Mouse (Mus musculus) urinary bladder, adult 18-20 months (tissue): ENCODE data around the gene Ccdc85b.

Experiments
- DNase-seq, 2 experiments: peaks; one replicate each; pipeline ENCODE4 v3.0.0; 2022; ENCODE audit warnings: low spot score in 2 of 2, mixed read lengths in 2 of 2

Ccdc85b gene

DNA sequence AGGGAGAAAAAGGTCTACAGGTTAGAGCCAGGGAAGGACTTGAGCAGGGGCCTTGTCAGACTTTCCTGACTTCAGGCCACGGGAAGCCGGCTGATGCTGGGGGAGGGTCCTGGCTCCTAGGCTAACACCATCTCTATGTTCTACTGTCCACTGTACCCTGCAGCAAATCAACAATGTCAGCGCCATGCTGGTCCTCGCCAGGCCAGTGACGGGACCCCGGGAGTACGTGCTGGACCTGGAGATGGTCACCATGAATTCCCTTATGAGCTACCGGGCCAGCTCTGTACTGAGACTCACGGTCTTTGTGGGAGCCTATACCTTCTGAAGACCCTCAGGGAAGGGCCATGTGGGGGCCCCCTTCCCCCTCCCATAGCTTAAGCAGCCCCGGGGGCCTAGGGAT, 23.7 kb upstream of the Ccdc85b start:
- DNase-seq, result no peak

DNA sequence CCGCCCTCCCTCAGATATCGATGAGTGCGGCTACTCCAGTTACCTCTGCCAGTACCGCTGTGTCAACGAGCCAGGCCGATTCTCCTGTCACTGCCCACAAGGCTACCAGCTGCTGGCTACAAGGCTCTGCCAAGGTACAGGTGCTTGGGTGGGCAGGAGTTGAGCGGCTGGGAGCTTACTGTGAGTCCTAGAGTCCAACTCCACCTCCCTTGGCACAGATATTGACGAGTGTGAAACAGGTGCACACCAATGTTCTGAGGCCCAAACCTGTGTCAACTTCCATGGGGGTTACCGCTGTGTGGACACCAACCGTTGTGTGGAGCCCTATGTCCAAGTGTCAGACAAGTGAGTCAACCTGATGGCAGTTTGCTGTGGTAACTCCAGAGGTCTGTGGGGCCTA, 22.3 kb upstream of the Ccdc85b start:
- DNase-seq, result no peak

GRCm38 (mm10) chr19:5477668-5478300, 20.1 kb upstream of the Ccdc85b start:
- DNase-seq, result peak in 1 of 2 experiments; percentile 36

DNA sequence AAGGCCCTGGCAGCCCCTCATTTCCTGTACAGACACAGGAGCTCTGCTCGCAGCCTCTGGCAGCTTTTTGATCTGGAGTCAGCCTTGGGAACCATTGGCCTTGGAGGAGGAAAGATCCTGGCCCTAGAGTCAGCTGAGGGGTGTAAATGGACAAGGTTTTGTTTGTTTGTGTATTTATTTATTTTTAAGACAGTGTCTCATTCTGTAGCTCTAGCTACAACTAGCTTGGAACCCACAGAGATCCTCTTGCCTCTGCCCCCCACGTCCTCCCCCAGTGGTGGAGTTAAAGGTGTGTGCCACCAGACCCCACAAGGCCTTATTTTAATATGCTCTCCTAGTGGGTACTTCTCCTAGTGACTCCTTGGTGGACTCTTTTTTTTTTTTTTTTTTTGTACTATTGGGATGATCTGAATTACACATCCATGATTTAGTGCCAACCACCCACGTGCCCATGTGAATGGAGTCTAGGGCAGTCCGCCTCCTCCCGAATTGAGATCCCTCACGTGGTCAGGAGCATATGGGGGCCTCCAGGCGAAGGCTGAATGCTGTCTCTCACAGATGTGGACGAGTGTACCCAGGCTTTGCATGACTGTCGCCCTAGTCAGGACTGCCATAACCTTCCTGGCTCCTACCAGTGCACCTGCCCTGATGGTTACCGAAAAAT, 19.4 kb upstream of the Ccdc85b start:
- DNase-seq, result no peak

DNA sequence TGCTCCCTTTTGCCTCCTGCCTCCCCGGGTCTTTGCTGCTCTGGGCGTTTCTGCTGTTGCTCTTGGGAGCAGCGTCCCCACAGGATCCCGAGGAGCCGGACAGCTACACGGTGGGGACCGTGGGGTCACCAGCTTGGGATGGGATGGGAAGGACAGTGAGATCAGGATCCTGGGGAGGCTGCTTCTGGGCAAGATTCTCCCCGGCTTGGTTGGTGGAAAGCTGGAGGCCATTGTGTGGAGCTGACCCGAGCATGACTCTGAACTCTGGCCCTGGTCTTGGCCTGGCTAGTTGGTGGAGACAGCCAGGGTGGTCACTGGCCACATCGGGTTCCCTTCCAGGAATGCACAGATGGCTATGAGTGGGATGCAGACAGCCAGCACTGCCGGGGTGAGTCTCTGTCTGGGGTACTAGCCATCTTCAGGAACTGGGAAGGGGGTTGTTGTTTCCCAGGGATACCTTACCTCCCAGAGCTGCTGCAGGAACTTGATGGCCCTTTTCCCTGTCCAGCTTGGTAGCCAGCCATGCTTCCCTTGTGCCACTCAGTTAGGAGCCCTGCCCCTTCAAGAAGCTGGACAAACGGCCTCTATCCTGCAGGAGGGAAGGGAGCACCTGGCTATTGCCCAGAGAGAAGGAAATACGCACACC, 17.5 kb upstream of the Ccdc85b start:
- no peak for DNase-seq

DNA sequence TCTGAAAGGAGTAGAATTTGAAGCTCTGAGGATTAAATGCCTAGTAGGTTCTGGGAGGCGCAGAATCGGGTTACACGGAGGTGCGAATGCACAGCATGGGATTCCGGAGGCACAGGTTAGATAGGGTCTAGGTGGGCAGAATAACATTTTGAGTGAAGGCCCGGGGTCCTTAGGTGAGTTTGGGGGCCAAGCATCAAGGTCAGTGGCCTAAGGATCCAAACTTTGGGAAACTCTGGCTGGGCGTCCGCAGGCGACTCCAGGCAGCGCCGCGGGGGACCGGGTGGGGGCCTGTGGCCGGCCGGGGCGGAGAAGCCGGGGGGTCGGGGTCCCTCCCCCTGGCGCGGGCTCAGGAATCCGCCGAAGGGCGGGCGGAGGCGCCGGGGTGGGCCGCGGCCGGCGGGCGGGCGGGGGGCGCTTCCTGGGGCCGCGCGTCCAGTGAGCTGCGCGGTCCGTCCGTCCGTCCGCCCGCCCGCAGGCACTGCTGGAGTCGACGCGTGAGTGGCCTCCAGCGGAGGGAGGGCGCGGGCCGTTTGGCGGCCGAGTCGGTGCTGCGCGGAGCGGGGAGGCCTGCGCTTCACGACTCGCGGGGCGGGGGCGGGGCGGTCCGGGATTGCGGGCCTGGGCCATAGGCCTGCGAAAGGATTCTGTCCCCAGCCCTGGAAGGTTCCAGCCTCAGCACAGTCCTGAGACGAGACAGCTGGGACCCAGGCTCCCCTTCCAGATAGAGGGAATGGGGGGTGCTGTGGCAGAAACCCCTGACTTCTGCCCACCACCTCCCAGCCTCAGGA, 16.8 kb upstream of the Ccdc85b start:
- DNase-seq, result peak in 1 of 2 experiments; percentile 30

DNA sequence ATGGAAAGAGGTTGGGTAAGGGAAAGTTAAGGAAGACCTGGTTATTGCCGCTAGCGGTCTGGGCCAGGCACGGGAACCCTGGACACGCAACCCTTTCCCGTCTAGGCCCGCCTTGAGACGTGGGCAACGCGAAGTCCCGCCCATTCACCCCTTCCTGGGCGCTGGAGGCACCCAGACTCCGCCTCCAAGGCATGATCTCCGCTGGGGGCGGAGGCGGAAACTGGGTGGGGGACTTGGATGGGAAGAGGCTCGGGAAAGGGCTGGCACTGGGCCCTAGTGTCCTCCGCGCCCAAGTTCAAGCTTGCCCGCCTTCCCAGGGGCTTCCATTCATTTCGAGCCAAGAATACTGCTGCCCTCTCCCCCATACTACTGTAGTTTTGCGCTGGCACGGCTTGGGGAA, 16.0 kb upstream of the Ccdc85b start, which contains the start of gene Efemp2:
TSS of gene Efemp2 (plus strand) at position 235 of the 400 bp plus-strand sequence.
- DNase-seq, result peak; percentile 72 to 82

GRCm38 (mm10) chr19:5472857-5473256, 15.2 kb upstream of the Ccdc85b start:
- no peak for DNase-seq

DNA sequence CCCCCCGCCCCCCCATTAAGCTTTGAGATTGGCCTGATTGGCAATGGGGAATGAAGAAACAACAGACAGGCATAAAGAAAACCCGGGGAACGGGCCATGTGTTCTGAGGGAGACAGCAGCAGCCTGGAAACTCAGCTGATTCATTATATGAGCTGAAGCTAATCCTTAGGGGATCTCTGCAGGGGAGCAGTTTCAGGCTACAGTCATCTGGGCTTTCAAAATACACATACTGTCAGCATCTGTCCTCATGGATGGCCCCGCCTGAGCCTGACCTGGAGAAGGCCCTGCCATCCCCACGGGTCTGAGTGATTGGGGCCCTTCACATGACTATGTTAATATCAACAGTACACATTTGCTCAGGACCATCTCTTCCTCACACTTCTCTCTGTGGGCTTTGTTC, 14.2 kb upstream of the Ccdc85b start:
- no peak for DNase-seq

DNA sequence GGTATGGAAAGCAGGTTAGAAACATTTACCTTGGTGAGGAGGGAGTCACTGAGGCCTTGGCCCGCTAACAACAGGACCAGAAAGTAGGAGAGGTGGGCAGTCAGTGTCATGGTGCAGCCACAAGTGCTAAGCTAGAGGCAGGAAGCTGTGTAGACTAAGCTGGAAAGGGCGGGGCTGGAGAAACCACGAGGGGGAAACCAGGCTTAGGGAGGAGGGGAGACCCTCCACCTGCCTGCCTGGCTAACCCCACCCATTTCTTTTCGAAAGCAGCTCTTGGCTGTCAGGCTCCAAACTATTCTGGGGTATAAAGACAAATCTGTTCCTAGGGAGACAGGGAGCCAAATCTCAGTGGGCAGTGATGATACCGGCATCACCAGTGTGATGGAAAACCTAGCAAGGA, 10.7 kb upstream of the Ccdc85b start, which contains the start of gene Ctsw:
TSS of gene Ctsw (minus strand) at position 134 of the 400 bp plus-strand sequence.
- DNase-seq, result no peak

GRCm38 (mm10) chr19:5466916-5467500, 9.3 kb upstream of the Ccdc85b start:
- DNase-seq, result no peak

DNA sequence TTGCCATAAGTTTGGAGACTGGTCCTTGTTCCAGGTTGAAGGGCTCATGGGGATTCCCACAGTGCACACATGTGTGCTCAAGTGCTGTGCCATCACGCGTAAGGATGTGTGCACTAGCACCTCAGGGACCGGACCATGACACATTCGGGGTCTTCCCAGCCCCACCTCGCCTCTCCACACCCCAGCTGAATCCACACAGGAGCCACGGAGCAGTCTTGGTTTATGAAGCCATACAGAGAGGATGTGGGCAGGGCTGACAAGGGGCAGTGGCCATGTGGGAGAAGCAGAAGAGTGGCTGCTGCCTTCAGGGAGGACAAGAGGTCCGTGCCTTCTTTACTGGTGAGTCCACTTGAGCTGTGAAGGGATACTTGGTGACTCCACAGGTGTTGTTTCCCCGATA, 7.3 kb upstream of the Ccdc85b start:
- no peak for DNase-seq

- DNase-seq, result no peak
These were observed 6.3 kb upstream of the Ccdc85b start for GRCm38 (mm10) chr19:5463791-5464562.

DNA sequence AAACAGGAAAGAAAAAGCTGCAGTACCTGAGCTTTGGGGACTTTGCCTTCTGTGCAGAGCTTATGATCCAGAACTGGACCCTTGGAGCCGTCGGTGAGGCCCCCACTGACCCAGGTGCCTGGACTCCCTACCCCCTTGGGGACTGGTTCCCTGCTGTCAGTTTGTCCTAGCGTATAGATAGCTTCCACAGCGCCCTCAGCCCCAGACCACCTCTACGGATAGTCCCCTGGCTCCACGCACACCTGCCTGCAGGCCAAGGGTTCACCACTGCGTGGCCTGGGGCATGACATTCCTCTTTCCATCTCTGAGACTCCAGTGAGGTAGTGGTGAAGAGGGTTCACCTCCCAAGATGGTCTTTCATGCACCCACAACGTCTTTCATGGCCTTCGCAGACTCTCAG, 5.5 kb upstream of the Ccdc85b start:
- DNase-seq, result no peak

GRCm38 (mm10) chr19:5461411-5461810, 3.7 kb upstream of the Ccdc85b start:
- no peak for DNase-seq

DNA sequence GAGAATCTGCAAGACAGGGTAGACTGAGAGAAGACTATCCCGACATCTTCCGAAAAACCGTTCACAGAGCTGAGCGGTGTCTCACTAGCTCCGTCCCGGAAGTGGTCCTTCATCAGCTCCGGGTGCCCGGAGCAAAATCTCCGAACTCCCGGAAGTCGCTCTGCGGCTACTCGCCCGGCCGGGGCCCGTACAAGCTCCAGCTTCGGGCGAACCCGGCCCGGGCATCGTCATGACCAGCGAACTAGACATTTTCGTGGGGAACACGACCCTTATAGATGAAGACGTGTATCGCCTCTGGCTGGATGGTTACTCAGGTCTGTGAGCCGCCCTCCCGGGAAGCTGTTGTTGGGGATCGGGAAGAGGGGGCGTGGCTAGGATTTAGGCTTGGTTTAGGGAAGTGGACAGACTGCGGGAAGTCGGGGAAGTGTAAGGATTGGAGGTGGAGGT, 2.8 kb upstream of the Ccdc85b start, which contains the start of gene Fibp:
TSS of gene Fibp (plus strand) at position 151 of the 447 bp plus-strand sequence.
- DNase-seq, result peak; percentile 83 to 93

DNA sequence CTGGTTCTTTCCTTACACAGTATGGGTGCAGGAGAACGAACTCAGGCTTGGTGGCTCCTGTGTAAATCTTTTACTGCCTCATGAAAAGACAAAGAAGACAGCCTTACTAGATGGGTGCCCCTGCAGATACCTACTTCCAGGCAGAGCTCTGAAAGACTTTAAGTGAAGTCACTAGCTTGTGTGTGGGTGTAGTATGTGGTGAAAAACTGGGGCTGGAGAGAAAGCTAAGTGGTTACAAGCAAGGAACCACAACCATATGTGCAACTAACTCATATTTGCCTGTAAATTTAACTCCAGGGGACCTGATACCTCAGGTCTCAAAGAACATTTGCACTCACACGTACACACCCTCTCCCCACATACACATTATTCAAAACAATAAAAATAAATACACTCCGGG, 2.2 kb upstream of the Ccdc85b start:
- DNase-seq, result no peak

DNA sequence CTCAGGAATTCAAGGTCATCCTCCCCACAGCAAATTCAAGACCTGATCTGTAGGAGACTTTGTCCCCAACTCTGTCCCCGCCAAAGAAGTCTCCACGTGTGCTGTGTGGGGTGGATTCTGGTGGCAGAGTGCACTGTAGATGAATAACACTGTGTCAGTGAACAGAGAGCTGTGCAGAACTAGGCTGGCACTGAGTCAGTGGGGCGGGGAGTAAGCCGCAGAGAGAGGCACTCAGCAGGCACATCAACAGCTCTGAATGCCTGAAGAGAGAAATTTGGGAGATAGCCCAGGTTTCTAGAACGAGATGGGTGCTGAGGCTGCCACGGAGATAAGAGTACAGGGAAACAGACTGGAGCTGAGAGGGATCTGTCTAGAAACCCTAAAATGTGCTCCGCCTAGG, 1.3 kb upstream of the Ccdc85b start:
- no peak for DNase-seq

DNA sequence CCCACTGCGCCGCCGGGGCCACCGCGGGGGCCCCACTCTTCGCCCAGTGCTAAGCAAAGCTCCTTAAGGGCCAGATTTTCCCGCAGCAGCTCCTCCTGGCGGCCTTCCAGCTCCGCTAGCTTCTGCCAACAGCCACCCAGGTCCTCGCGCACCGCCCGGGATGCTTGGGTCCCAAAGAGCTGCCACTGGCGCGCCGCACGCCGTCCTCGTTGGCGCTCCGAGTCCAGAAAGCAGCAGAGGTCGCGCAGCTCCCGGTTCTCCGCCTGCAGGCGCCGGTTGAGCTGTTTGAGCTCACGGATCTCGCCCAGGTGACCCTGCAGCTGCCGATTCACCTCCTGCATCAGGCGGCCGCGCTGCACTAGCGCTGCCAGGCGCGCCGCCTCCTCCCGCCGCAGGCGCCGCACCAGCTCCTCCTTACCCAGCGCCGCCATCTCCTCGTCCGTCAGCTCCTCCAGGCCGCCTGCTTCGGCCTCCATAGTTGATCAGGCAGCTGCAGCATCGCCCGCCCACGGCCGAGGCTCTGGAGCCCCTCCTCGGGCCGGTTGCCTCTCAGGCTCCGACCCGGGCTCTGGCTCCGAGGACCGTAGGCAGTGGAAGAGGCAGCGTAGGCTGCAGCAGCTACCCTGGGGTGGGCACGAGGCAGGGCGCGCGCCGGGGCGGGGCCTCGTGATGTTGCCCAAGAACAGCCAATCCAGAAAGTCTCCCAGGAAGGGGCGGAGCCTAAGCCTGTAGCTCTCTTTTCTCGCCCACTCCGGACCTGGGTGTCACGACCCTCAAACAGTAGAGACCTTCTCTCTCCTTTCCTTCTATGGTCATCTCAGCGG, 560 bp downstream of the Ccdc85b start:
- DNase-seq, result peak; percentile 94 to 96
